ENCODE assay signal across 10 mouse cellular contexts in genomic region chr3:155234919-155235318, GRCm38 (mm10).
A peak's percentile ranks its signal among the peaks of the same experiment; 100 is the strongest.
DNase-seq lines count a peak whose midpoint lies in the region; ATAC-seq and TF ChIP-seq lines count a peak whose summit lies in the region.
"Had no signal": no experiment of that assay in that cellular context is flagged by ENCODE, and none has a peak within 500 bp of the region (broad histone marks: within the 10 kb centered on the region; RNA-seq: fewer than 3 reads in every experiment).

No protein-coding gene starts in this region.

- H3K36me3 ChIP-seq in kidney, embryonic 14.5 days (ENCODE audit: control insufficient read depth, insufficient read depth, low read length), result no peaks in the 10 kb centered on the region
- no peaks in the 10 kb centered on the region for H3K36me3 ChIP-seq in MEL (ENCODE audit: control insufficient read depth in 1 of 2, insufficient read depth in 2 of 2, low read length in 2 of 2)
- no peaks in the 10 kb centered on the region for H3K36me3 ChIP-seq in embryonic facial prominence, embryonic 14.5 days (ENCODE audit: control insufficient read depth, insufficient read depth, low read length)
- H3K36me3 ChIP-seq in midbrain, embryonic 13.5 days, result no peaks in the 10 kb centered on the region

- no peak for TF ChIP-seq EP300 in MEL (IDR thresholded peaks at IDR 0.05; ENCODE audit: low read depth in 1 of 2, low read length in 2 of 2)

- H3K4me1 ChIP-seq in kidney, embryonic 14.5 days (ENCODE audit: control insufficient read depth, insufficient read depth, low read length), result no peaks in the 10 kb centered on the region
- no peaks in the 10 kb centered on the region for H3K4me1 ChIP-seq in MEL (ENCODE audit: control insufficient read depth in 1 of 2, insufficient read depth in 2 of 2, low read length in 2 of 2)
- no peaks in the 10 kb centered on the region for H3K4me1 ChIP-seq in embryonic facial prominence, embryonic 14.5 days (ENCODE audit: control insufficient read depth, insufficient read depth, low read length)
- no peaks in the 10 kb centered on the region for H3K4me1 ChIP-seq in midbrain, embryonic 13.5 days (replicated peaks)
- H3K4me1 ChIP-seq: megakaryocyte, embryonic 14.5 days had no signal

- 8% methylated on average over 1 of the region's 1 CpGs for WGBS in kidney, embryonic 14.5 days
- 0% methylated on average over 1 of the region's 1 CpGs for WGBS in embryonic facial prominence, embryonic 14.5 days
- 11% methylated on average over 1 of the region's 1 CpGs for WGBS in midbrain, embryonic 13.5 days

- H3K9me3 ChIP-seq in kidney, embryonic 14.5 days (ENCODE audit: control insufficient read depth, low read length), result no peaks in the 10 kb centered on the region
- H3K9me3 ChIP-seq in MEL (replicated peaks; ENCODE audit: insufficient read depth, low read length), result no peaks in the 10 kb centered on the region
- H3K9me3 ChIP-seq in embryonic facial prominence, embryonic 14.5 days (ENCODE audit: control insufficient read depth, low read length), result no peaks in the 10 kb centered on the region
- no peaks in the 10 kb centered on the region for H3K9me3 ChIP-seq in midbrain, embryonic 13.5 days
- H3K9me3 ChIP-seq: megakaryocyte, embryonic 14.5 days had no signal

- no peaks in the 10 kb centered on the region for H3K27me3 ChIP-seq in kidney, embryonic 14.5 days (ENCODE audit: control insufficient read depth, insufficient read depth, low read length)
- H3K27me3 ChIP-seq in MEL (ENCODE audit: control insufficient read depth in 1 of 2, insufficient read depth in 2 of 2, low read length in 2 of 2), result no peaks in the 10 kb centered on the region
- H3K27me3 ChIP-seq in embryonic facial prominence, embryonic 14.5 days (replicated peaks; ENCODE audit: control insufficient read depth, insufficient read depth, low read length), result no peaks in the 10 kb centered on the region
- H3K27me3 ChIP-seq in midbrain, embryonic 13.5 days, result no peaks in the 10 kb centered on the region
- H3K27me3 ChIP-seq: megakaryocyte, embryonic 14.5 days had no signal

- H3K4me2 ChIP-seq in kidney, embryonic 14.5 days (replicated peaks; ENCODE audit: low read depth, low read length), result no peak overlapping the region
- H3K4me2 ChIP-seq in embryonic facial prominence, embryonic 14.5 days (ENCODE audit: low read depth, low read length), result no peak overlapping the region
- no peak overlapping the region for H3K4me2 ChIP-seq in midbrain, embryonic 13.5 days (replicated peaks)

- peak; percentile 52 for TF ChIP-seq RAD21 in MEL (IDR thresholded peaks at IDR 0.05; ENCODE audit: low read depth, low read length)

- no peaks in the 10 kb centered on the region for H3K79me2 ChIP-seq in MEL (ENCODE audit: control insufficient read depth, insufficient read depth, low read length, poor library complexity)

- H3K4me3 ChIP-seq in kidney, embryonic 14.5 days (ENCODE audit: low read length), result no peak overlapping the region
- no peak overlapping the region for H3K4me3 ChIP-seq in MEL (ENCODE audit: control insufficient read depth in 1 of 2, insufficient read depth in 1 of 2, low read depth in 2 of 2, low read length in 2 of 2)
- H3K4me3 ChIP-seq in embryonic facial prominence, embryonic 14.5 days (ENCODE audit: low read depth, low read length), result no peak overlapping the region
- H3K4me3 ChIP-seq in midbrain, embryonic 13.5 days (replicated peaks), result no peak overlapping the region
- H3K4me3 ChIP-seq: erythroblast, embryonic 14.5 days; megakaryocyte, embryonic 14.5 days had no signal

- peak in 2 of 3 experiments; percentile 6 to 50; a peak in 2 of 6 replicates for TF ChIP-seq CTCF in MEL (IDR thresholded peaks at IDR 0.05 in 2 of 3, conservative IDR thresholded peaks at IDR 0.05 in 1 of 3; ENCODE audit: control insufficient read depth in 1 of 3, insufficient read depth in 1 of 3, low read depth in 2 of 3, low read length in 3 of 3, poor library complexity in 1 of 3, severe bottlenecking in 1 of 3)

- ATAC-seq in kidney, embryonic 14.5 days (ENCODE audit: low FRiP score, low TSS enrichment), result peak; percentile 81; the same call in 1 of the 2 replicates
- no peak for ATAC-seq in embryonic facial prominence, embryonic 14.5 days (ENCODE audit: low read depth)
- peak; percentile 78 for ATAC-seq in midbrain, embryonic 13.5 days

- no peak for TF ChIP-seq POLR2A in MEL (IDR thresholded peaks at IDR 0.05; ENCODE audit: control insufficient read depth in 1 of 2, insufficient read depth in 1 of 2, low read depth in 1 of 2, low read length in 2 of 2, poor library complexity in 1 of 2)

- no peak for DNase-seq in kidney, postnatal 10 days
- peak; percentile 12 for DNase-seq in MEL (ENCODE audit: low read depth, low spot score)
- peak; percentile 39 for DNase-seq in embryonic facial prominence, embryonic 14.5 days (ENCODE audit: low spot score)
- DNase-seq in gastrocnemius, postnatal 10 days, result no peak
- no peak for DNase-seq in urinary bladder, postnatal 14 days (ENCODE audit: low spot score)
- no peak for DNase-seq in lung, adult 18-20 months

- no peak overlapping the region for H3K9ac ChIP-seq in kidney, embryonic 14.5 days (ENCODE audit: low read depth, low read length)
- H3K9ac ChIP-seq in MEL (ENCODE audit: control insufficient read depth, low read depth, low read length, poor library complexity, severe bottlenecking), result no peak overlapping the region
- no peak overlapping the region for H3K9ac ChIP-seq in embryonic facial prominence, embryonic 14.5 days (ENCODE audit: low read depth, low read length)
- no peak overlapping the region for H3K9ac ChIP-seq in midbrain, embryonic 13.5 days (replicated peaks)

- no peak overlapping the region for H3K27ac ChIP-seq in kidney, embryonic 14.5 days (ENCODE audit: low read depth, low read length)
- H3K27ac ChIP-seq in MEL (ENCODE audit: control insufficient read depth, low read depth, low read length), result no peak overlapping the region
- H3K27ac ChIP-seq in embryonic facial prominence, embryonic 14.5 days (replicated peaks; ENCODE audit: low read depth, low read length), result no peak overlapping the region
- no peak overlapping the region for H3K27ac ChIP-seq in midbrain, embryonic 13.5 days

TF ChIP-seq in MEL, 35 proteins besides CTCF, POLR2A, EP300 and RAD21:
- TF ChIP-seq ZNF384 (IDR thresholded peaks at IDR 0.05; ENCODE audit: low read depth, low read length) (no peak), ZC3H11A (IDR thresholded peaks at IDR 0.05; ENCODE audit: low read depth, low read length) (peak; percentile 46), NELFE (IDR thresholded peaks at IDR 0.05; ENCODE audit: low read depth, low read length) (no peak), SIN3A (IDR thresholded peaks at IDR 0.05; ENCODE audit: low read length) (no peak), TCF12 (IDR thresholded peaks at IDR 0.05; ENCODE audit: low read depth, low read length) (no peak), UBTF (IDR thresholded peaks at IDR 0.05; ENCODE audit: borderline replicate concordance, insufficient read depth, low read depth, low read length) (no peak), SMC3 (IDR thresholded peaks at IDR 0.05; ENCODE audit: low read depth, low read length) (peak; percentile 50)

Comparison
In these comparisons a context has a peak if more than half of its experiments do, and no peak if none do; other contexts are left out.
1. DNase-seq: peak in MEL (single experiment) and embryonic facial prominence, embryonic 14.5 days (single experiment); none in kidney, postnatal 10 days (single experiment), gastrocnemius, postnatal 10 days (single experiment), urinary bladder, postnatal 14 days (single experiment) and lung, adult 18-20 months (0 of 2).